Mouse (Mus musculus): ENCODE measurements around the gene Ahnak2. TPM values are rescaled to one million over a fixed set of nuclear protein-coding genes. Genes with fewer than 3 reads are reported as not detected.
A peak's percentile ranks its signal among the peaks of the same experiment; 100 is the strongest.

Ahnak2 gene
- polyA plus RNA-seq, 1 experiment = 14.7 TPM

DNA sequence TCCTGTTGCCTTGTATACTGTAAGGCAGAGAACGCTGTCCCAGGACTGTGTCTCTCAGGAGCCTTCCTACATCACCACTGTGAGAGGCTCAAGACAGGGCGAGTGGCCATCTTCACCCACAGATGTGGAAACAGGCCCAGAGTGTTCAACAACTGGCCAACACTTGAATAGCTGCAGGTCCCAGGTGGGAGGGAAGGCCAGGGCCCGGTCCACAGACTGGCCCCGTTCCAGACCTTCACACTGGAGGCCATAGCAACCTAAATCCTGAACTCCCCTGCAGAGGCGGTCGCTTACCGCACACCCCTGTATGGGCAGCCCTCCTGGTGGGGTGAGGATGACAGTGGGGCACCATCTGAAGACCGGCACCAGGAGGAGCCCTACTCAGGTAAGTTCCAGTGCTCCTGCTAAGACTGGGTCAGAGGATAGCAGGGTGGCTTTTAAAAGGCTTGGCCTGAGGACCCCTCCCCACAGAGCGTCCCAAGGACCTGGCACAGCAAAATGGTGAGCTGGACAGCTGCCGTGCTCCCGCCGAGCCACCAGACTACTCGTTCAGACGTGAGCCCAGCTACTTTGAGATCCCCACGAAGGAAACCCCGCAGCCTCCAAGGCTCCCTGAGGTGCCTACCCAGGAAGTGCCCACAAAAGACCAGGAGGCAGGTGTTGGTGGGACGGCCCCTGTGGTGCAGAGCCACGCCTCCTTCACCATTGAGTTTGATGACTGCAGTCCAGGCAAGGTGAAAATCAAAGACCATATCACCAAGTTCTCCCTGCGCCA, 67.4 kb downstream of the Ahnak2 start:
- DNase-seq = peak; percentile 28 to 31
- 65% methylated on average over 19 of the region's 19 CpGs for WGBS
- peaks cover 67% of the 10 kb centered on the region for H3K4me1 ChIP-seq (ENCODE audit: control insufficient read depth, insufficient read depth, low read length)

GRCm38 (mm10) chr12:112734108-112734820, 68.2 kb downstream of the Ahnak2 start:
- 43% methylated on average over 2 of the region's 2 CpGs for WGBS

More for the DNA sequence above, 67.4 kb downstream of the Ahnak2 start:
- H3K27me3 ChIP-seq (ENCODE audit: control insufficient read depth, insufficient read depth, low read length) = no peaks in the 10 kb centered on the region
- no peak overlapping the region for H3K4me3 ChIP-seq (replicated peaks; ENCODE audit: insufficient read depth, low read depth, low read length)
- TF ChIP-seq CTCF (IDR thresholded peaks at IDR 0.05; ENCODE audit: borderline replicate concordance, insufficient read depth, low read depth, low read length) (no peak), POLR2A (IDR thresholded peaks at IDR 0.05; ENCODE audit: borderline replicate concordance, insufficient read depth, low read length) (no peak)
- H3K27ac ChIP-seq (ENCODE audit: insufficient read depth, low read length) = no peak overlapping the region

DNA sequence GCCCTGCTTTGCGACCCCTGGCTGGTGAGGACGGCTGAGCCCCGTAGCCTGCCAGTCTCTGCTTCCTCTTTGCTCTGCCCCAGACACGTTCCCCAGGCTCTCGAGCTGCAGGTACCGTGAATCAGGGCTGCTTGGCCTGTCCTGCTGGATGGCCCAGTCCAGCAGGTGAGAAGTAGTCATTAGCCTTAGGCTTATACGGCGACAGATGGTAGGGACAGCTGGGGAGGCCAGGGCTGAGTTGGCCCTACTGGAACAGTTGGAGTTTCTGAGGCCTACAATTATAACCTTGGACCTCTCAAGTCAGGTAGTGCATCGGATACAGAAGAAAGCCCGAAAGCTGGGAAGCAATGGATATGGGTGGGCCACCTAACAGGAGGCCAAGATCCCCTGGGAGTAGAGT, 69.9 kb downstream of the Ahnak2 start:
- Histone ChIP-seq H3K4me1 (ENCODE audit: control insufficient read depth, insufficient read depth, low read length) (peaks cover 50% of the 10 kb centered on the region), H3K4me3 (replicated peaks; ENCODE audit: insufficient read depth, low read depth, low read length) (no peak overlapping the region), H3K27ac (ENCODE audit: insufficient read depth, low read length) (0 out of 2 replicates have a peak overlapping the region, but pooled peaks have one; percentile 37), H3K27me3 (ENCODE audit: control insufficient read depth, insufficient read depth, low read length) (no peaks in the 10 kb centered on the region)
- peak; percentile 63 to 76 for DNase-seq
- whole genome bisulfite sequencing = 18% methylated on average over 10 of the region's 10 CpGs
- TF ChIP-seq CTCF (IDR thresholded peaks at IDR 0.05; ENCODE audit: borderline replicate concordance, insufficient read depth, low read depth, low read length) (no peak), POLR2A (IDR thresholded peaks at IDR 0.05; ENCODE audit: borderline replicate concordance, insufficient read depth, low read length) (no peak)

More at GRCm38 (mm10) chr12:112734108-112734820, 68.2 kb downstream of the Ahnak2 start:
- peaks cover 60% of the 10 kb centered on the region for H3K4me1 ChIP-seq (ENCODE audit: control insufficient read depth, insufficient read depth, low read length)
- H3K4me3 ChIP-seq (replicated peaks; ENCODE audit: insufficient read depth, low read depth, low read length) = no peak overlapping the region
- DNase-seq = peak; percentile 35
- no peak overlapping the region for H3K27ac ChIP-seq (ENCODE audit: insufficient read depth, low read length)
- TF ChIP-seq POLR2A (IDR thresholded peaks at IDR 0.05; ENCODE audit: borderline replicate concordance, insufficient read depth, low read length) = no peak
- no peak for TF ChIP-seq CTCF (IDR thresholded peaks at IDR 0.05; ENCODE audit: borderline replicate concordance, insufficient read depth, low read depth, low read length)
- no peaks in the 10 kb centered on the region for H3K27me3 ChIP-seq (ENCODE audit: control insufficient read depth, insufficient read depth, low read length)

DNA sequence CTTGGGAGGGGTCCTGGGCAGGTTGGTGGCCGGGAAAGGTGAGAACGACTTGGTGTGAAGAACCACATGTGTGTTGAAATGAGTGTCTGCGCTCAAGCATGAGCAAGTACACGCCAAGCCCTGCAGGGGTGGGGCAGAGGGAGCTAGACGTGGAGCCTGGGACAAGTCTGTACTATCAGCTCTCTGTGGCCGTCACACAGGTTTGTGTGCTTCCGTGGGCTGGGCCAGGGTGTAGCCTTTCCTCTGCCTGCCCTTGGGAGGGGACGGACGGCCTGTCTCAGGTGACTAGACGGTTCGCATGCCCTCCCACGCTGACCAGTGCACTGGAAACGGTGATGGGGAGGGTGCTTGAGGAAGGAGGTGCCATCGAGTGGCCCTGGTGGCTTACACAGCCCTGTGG, 71.6 kb downstream of the Ahnak2 start:
- 83% methylated on average over 14 of the region's 14 CpGs for WGBS
- Histone ChIP-seq H3K4me3 (replicated peaks; ENCODE audit: insufficient read depth, low read depth, low read length) (no peak overlapping the region), H3K27ac (ENCODE audit: insufficient read depth, low read length) (no peak overlapping the region), H3K27me3 (ENCODE audit: control insufficient read depth, insufficient read depth, low read length) (no peaks in the 10 kb centered on the region), H3K4me1 (ENCODE audit: control insufficient read depth, insufficient read depth, low read length) (peaks cover 47% of the 10 kb centered on the region)
- DNase-seq = no peak
- no peak for TF ChIP-seq CTCF (IDR thresholded peaks at IDR 0.05; ENCODE audit: borderline replicate concordance, insufficient read depth, low read depth, low read length)
- no peak for TF ChIP-seq POLR2A (IDR thresholded peaks at IDR 0.05; ENCODE audit: borderline replicate concordance, insufficient read depth, low read length)

- 28% methylated on average over 8 of the region's 8 CpGs for WGBS
- Histone ChIP-seq H3K27ac (ENCODE audit: insufficient read depth, low read length) (no peak overlapping the region), H3K4me1 (ENCODE audit: control insufficient read depth, insufficient read depth, low read length) (peaks cover 51% of the 10 kb centered on the region), H3K27me3 (ENCODE audit: control insufficient read depth, insufficient read depth, low read length) (no peaks in the 10 kb centered on the region), H3K4me3 (replicated peaks; ENCODE audit: insufficient read depth, low read depth, low read length) (no peak overlapping the region)
- TF ChIP-seq POLR2A (IDR thresholded peaks at IDR 0.05; ENCODE audit: borderline replicate concordance, insufficient read depth, low read length) (no peak), CTCF (IDR thresholded peaks at IDR 0.05; ENCODE audit: borderline replicate concordance, insufficient read depth, low read depth, low read length) (no peak)
- DNase-seq = no peak
These were observed 74.7 kb downstream of the Ahnak2 start for GRCm38 (mm10) chr12:112727801-112728200.

- Histone ChIP-seq H3K27ac (ENCODE audit: insufficient read depth, low read length) (no peak overlapping the region), H3K4me1 (ENCODE audit: control insufficient read depth, insufficient read depth, low read length) (peaks cover 42% of the 10 kb centered on the region), H3K27me3 (ENCODE audit: control insufficient read depth, insufficient read depth, low read length) (no peaks in the 10 kb centered on the region), H3K4me3 (replicated peaks; ENCODE audit: insufficient read depth, low read depth, low read length) (no peak overlapping the region)
- 61% methylated on average over 11 of the region's 11 CpGs for WGBS
- peak; percentile 78 to 83 for DNase-seq
- no peak for TF ChIP-seq POLR2A (IDR thresholded peaks at IDR 0.05; ENCODE audit: borderline replicate concordance, insufficient read depth, low read length)
- peak; percentile 57 for TF ChIP-seq CTCF (IDR thresholded peaks at IDR 0.05; ENCODE audit: borderline replicate concordance, insufficient read depth, low read depth, low read length)
These were observed 78.2 kb downstream of the Ahnak2 start for GRCm38 (mm10) chr12:112724077-112724805.

- H3K27me3 ChIP-seq (ENCODE audit: control insufficient read depth, insufficient read depth, low read length) = no peaks in the 10 kb centered on the region
- peak overlapping the region; percentile 87 for H3K4me3 ChIP-seq (replicated peaks; ENCODE audit: insufficient read depth, low read depth, low read length)
- peak overlapping the region; percentile 46; the same call in 1 of the 2 replicates for H3K27ac ChIP-seq (ENCODE audit: insufficient read depth, low read length)
- peak in 1 of 2 experiments; percentile 32 for DNase-seq
- WGBS = 54% methylated on average over 6 of the region's 6 CpGs
- peaks cover 41% of the 10 kb centered on the region for H3K4me1 ChIP-seq (ENCODE audit: control insufficient read depth, insufficient read depth, low read length)
- TF ChIP-seq CTCF (IDR thresholded peaks at IDR 0.05; ENCODE audit: borderline replicate concordance, insufficient read depth, low read depth, low read length) (no peak), POLR2A (IDR thresholded peaks at IDR 0.05; ENCODE audit: borderline replicate concordance, insufficient read depth, low read length) (no peak)
These were observed 79.0 kb downstream of the Ahnak2 start for GRCm38 (mm10) chr12:112723445-112723844.

Measured in cerebellum, adult 2 months (tissue).